In genomic region chr16:13022875-13023274, GRCm38 (mm10) we compare ENCODE assay signal across 8 mouse cellular contexts.
DNase-seq lines count a peak whose midpoint lies in the region; ATAC-seq and TF ChIP-seq lines count a peak whose summit lies in the region.

No protein-coding gene starts in this region.

- no peak overlapping the region for H3K4me2 ChIP-seq in liver, embryonic 12.5 days

- no peaks in the 10 kb centered on the region for H3K9me3 ChIP-seq in liver, embryonic 12.5 days (replicated peaks)

- TF ChIP-seq CTCF in liver, adult 2 months (IDR thresholded peaks at IDR 0.05; ENCODE audit: low read depth, low read length): peak; percentile 75
- TF ChIP-seq CTCF in bone marrow macrophage, adult 2 months (IDR thresholded peaks at IDR 0.05; ENCODE audit: low read depth, low read length): peak; percentile 58; the same call in 1 of the 2 replicates

- H3K36me3 ChIP-seq in liver, adult 2 months (ENCODE audit: control insufficient read depth, insufficient read depth, low read length): no peaks in the 10 kb centered on the region
- H3K36me3 ChIP-seq in liver, embryonic 12.5 days: no peaks in the 10 kb centered on the region

- H3K79me2 ChIP-seq in liver, adult 2 months (ENCODE audit: control insufficient read depth, insufficient read depth, low read length): no peaks in the 10 kb centered on the region

- peak; percentile 42 for DNase-seq in embryo, embryonic 10.5 days (ENCODE audit: low spot score)
- no peak for DNase-seq in embryo, embryonic 9.5 days (ENCODE audit: extremely low spot score)
- DNase-seq in liver, adult 2 months (ENCODE audit: extremely low read depth, low read depth, low spot score): peak; percentile 24
- peak; percentile 8 for DNase-seq in lung, postnatal 25 days (ENCODE audit: low spot score)
- DNase-seq in left cerebral cortex, postnatal 14 days (ENCODE audit: low spot score in 2 of 2): no peak
- no peak for DNase-seq in urinary bladder, postnatal 4 days (ENCODE audit: low spot score in 2 of 2)

- TF ChIP-seq POLR2A in liver, adult 2 months (IDR thresholded peaks at IDR 0.05; ENCODE audit: extremely low read depth, insufficient read depth, low read length): no peak
- TF ChIP-seq POLR2A in bone marrow macrophage, adult 2 months (IDR thresholded peaks at IDR 0.05; ENCODE audit: borderline replicate concordance, low read depth, low read length): no peak

- H3K9ac ChIP-seq in liver, adult 2 months (ENCODE audit: low read depth, low read length): no peak overlapping the region
- no peak overlapping the region for H3K9ac ChIP-seq in liver, embryonic 12.5 days

- no peak for ATAC-seq in liver, embryonic 12.5 days

- no peak overlapping the region for H3K4me3 ChIP-seq in liver, adult 2 months (ENCODE audit: insufficient read depth, low read depth, low read length)
- no peak overlapping the region for H3K4me3 ChIP-seq in liver, embryonic 12.5 days
- H3K4me3 ChIP-seq in bone marrow macrophage, adult 2 months (ENCODE audit: insufficient read depth, low read length): no peak overlapping the region

- H3K4me1 ChIP-seq in liver, adult 2 months (ENCODE audit: control insufficient read depth, insufficient read depth, low read length): no peaks in the 10 kb centered on the region
- no peaks in the 10 kb centered on the region for H3K4me1 ChIP-seq in liver, embryonic 12.5 days
- H3K4me1 ChIP-seq in bone marrow macrophage, adult 2 months (ENCODE audit: control insufficient read depth, insufficient read depth, low read length): no peaks in the 10 kb centered on the region

- H3K27me3 ChIP-seq in liver, adult 2 months (ENCODE audit: control insufficient read depth, insufficient read depth, low read length): peaks cover 3% of the 10 kb centered on the region; the same call in 1 of the 2 replicates
- H3K27me3 ChIP-seq in liver, embryonic 12.5 days (replicated peaks): no peaks in the 10 kb centered on the region

- intact Hi-C loops in left cerebral cortex, postnatal 14 days (cut with DNase I): loop anchor here (10.0 kb wide), 1 partner anchor 1038 kb away; the partner anchor contains the start of gene Shisa9

- H3K27ac ChIP-seq in liver, adult 2 months (replicated peaks; ENCODE audit: insufficient read depth, low read depth, low read length): no peak overlapping the region
- H3K27ac ChIP-seq in liver, embryonic 12.5 days: no peak overlapping the region
- no peak overlapping the region for H3K27ac ChIP-seq in bone marrow macrophage, adult 2 months (ENCODE audit: insufficient read depth, low read depth, low read length)

- WGBS in liver, adult 2 months: 39% methylated on average over 4 of the region's 4 CpGs
- WGBS in liver, embryonic 12.5 days (ENCODE audit: insufficient replicate concordance): 26% methylated on average over 4 of the region's 4 CpGs

Comparison
In these comparisons a context has a peak if more than half of its experiments do, and no peak if none do; other contexts are left out.
1. DNase-seq: peak in embryo, embryonic 10.5 days (single experiment), liver, adult 2 months (single experiment) and lung, postnatal 25 days (single experiment); none in embryo, embryonic 9.5 days (single experiment), left cerebral cortex, postnatal 14 days (0 of 2) and urinary bladder, postnatal 4 days (0 of 2).